26 mouse cellular contexts compared by ENCODE assay signal in genomic region chr15:102423602-102424240, GRCm38 (mm10). TPM values are rescaled to one million over a fixed set of nuclear protein-coding genes. Genes with fewer than 3 reads are reported as not detected.
DNase-seq lines count a peak whose midpoint lies in the region; ATAC-seq and TF ChIP-seq lines count a peak whose summit lies in the region.
"Had no signal": no experiment of that assay in that cellular context is flagged by ENCODE, and none has a peak within 500 bp of the region (broad histone marks: within the 10 kb centered on the region; RNA-seq: fewer than 3 reads in every experiment).

No protein-coding gene starts in this region.

- no peaks in the 10 kb centered on the region for H3K4me1 ChIP-seq in lung, postnatal 0 days (ENCODE audit: insufficient read depth, low read depth, low read length)
- no peaks in the 10 kb centered on the region for H3K4me1 ChIP-seq in midbrain, embryonic 13.5 days (replicated peaks)
- H3K4me1 ChIP-seq: forebrain, embryonic 10.5 days; forebrain, embryonic 13.5 days; heart, embryonic 10.5 days; hindbrain, embryonic 12.5 days; hindbrain, embryonic 15.5 days had no signal

- no peak overlapping the region for H3K9ac ChIP-seq in lung, postnatal 0 days (replicated peaks; ENCODE audit: low read depth)
- no peak overlapping the region for H3K9ac ChIP-seq in midbrain, embryonic 13.5 days (replicated peaks)
- H3K9ac ChIP-seq: forebrain, embryonic 13.5 days; heart, embryonic 13.5 days; hindbrain, embryonic 12.5 days; hindbrain, embryonic 15.5 days had no signal

- no peak for ATAC-seq in lung, postnatal 0 days
- ATAC-seq in megakaryocyte progenitor cell, adult 5-6 weeks (replicated peaks; ENCODE audit: poor library complexity): peak; percentile 54
- ATAC-seq in midbrain, embryonic 13.5 days: no peak
- ATAC-seq: activated CD4-positive, CD25-positive, alpha-beta regulatory T cell, adult 4 months; forebrain, embryonic 13.5 days; forebrain, embryonic 16.5 days had no signal

- no peak for TF ChIP-seq CTCF in gastrocnemius, adult 2 months (IDR thresholded peaks at IDR 0.05)
- 0 out of 2 replicates have a peak, but pooled peaks have one; percentile 6 for TF ChIP-seq CTCF in lung, postnatal 0 days (IDR thresholded peaks at IDR 0.05)

- TF ChIP-seq EP300 in lung, postnatal 0 days (IDR thresholded peaks at IDR 0.05): no peak

- no peaks in the 10 kb centered on the region for H3K27me3 ChIP-seq in lung, postnatal 0 days (replicated peaks; ENCODE audit: insufficient read depth, low read length)
- no peaks in the 10 kb centered on the region for H3K27me3 ChIP-seq in midbrain, embryonic 13.5 days
- H3K27me3 ChIP-seq: forebrain, embryonic 13.5 days; heart, embryonic 13.5 days; hindbrain, embryonic 12.5 days; hindbrain, embryonic 15.5 days had no signal

- H3K4me3 ChIP-seq in gastrocnemius, adult 2 months: no peak overlapping the region
- no peak overlapping the region for H3K4me3 ChIP-seq in lung, postnatal 0 days (ENCODE audit: low read depth, low read length)
- no peak overlapping the region for H3K4me3 ChIP-seq in midbrain, embryonic 13.5 days (replicated peaks)
- H3K4me3 ChIP-seq: forebrain, embryonic 10.5 days; forebrain, embryonic 13.5 days; heart, adult 2 months; heart, embryonic 10.5 days; heart, embryonic 13.5 days; hindbrain, embryonic 12.5 days; hindbrain, embryonic 15.5 days had no signal

- WGBS in lung, postnatal 0 days: 93% methylated on average over 2 of the region's 2 CpGs
- 93% methylated on average over 2 of the region's 2 CpGs for WGBS in midbrain, embryonic 13.5 days

- H3K36me3 ChIP-seq in lung, postnatal 0 days (ENCODE audit: insufficient read depth, low read length): no peaks in the 10 kb centered on the region
- H3K36me3 ChIP-seq in midbrain, embryonic 13.5 days: peaks cover 38% of the 10 kb centered on the region

- DNase-seq in gastrocnemius, adult 2 months: no peak
- no peak for DNase-seq in gastrocnemius, adult 18-20 months (ENCODE audit: low spot score)
- DNase-seq in lung, postnatal 0 days (ENCODE audit: low spot score): no peak
- DNase-seq in lung, postnatal 36 days: no peak
- DNase-seq: adrenal gland, adult 8-10 months; adrenal gland, postnatal 25 days; B cell, adult 2 months; cerebellum, adult 11-12 months; cerebellum, adult 8-10 months; cerebellum, postnatal 10 days; gastrocnemius, postnatal 25 days had no signal

- no peak overlapping the region for H3K4me2 ChIP-seq in lung, postnatal 0 days (replicated peaks; ENCODE audit: low read depth, low read length)
- H3K4me2 ChIP-seq in midbrain, embryonic 13.5 days (replicated peaks): no peak overlapping the region
- H3K4me2 ChIP-seq: forebrain, embryonic 13.5 days; heart, embryonic 13.5 days; hindbrain, embryonic 12.5 days; hindbrain, embryonic 15.5 days had no signal

- intact Hi-C loops in gastrocnemius, adult 2 months (cut with DNase I): no loop called here

- no peaks in the 10 kb centered on the region for H3K9me3 ChIP-seq in lung, postnatal 0 days (ENCODE audit: low read length)
- H3K9me3 ChIP-seq in midbrain, embryonic 13.5 days: no peaks in the 10 kb centered on the region
- H3K9me3 ChIP-seq: forebrain, embryonic 10.5 days; forebrain, embryonic 13.5 days; heart, embryonic 10.5 days; heart, embryonic 13.5 days; hindbrain, embryonic 12.5 days; hindbrain, embryonic 15.5 days had no signal

- peak overlapping the region; percentile 61; the same call in 1 of the 2 replicates for H3K27ac ChIP-seq in gastrocnemius, adult 2 months
- no peak overlapping the region for H3K27ac ChIP-seq in lung, postnatal 0 days (ENCODE audit: low read length)
- no peak overlapping the region for H3K27ac ChIP-seq in midbrain, embryonic 13.5 days
- H3K27ac ChIP-seq: forebrain, embryonic 10.5 days; forebrain, embryonic 13.5 days; heart, adult 2 months; heart, embryonic 10.5 days; heart, embryonic 13.5 days; hindbrain, embryonic 12.5 days; hindbrain, embryonic 15.5 days had no signal

RNA-seq across cellular contexts. Expression of gene Sp1, which starts 17.8 kb away (rescaled TPM):
- 10 to 100 TPM; 23.0 to 25.1 TPM for total RNA-seq in gastrocnemius, adult 2 months (2021)
- total RNA-seq in gastrocnemius, adult 18-20 months (2021): 10 to 100 TPM; 16.1 to 19.3 TPM
- 7.3 and 8.6 TPM in 2 replicates for polyA plus RNA-seq in lung, postnatal 0 days (2015; fragmentation: Nextera tagmentation; extraction: Ambion mirVana)
- total RNA-seq in megakaryocyte progenitor cell, adult 5-6 weeks (2015): 62.0 and 63.9 TPM in 2 replicates
- 46.4 and 52.9 TPM in 2 replicates for total RNA-seq in megakaryocyte progenitor cell, adult 5-6 weeks (2017)
- 5.6 TPM in 2 replicates for polyA plus RNA-seq in midbrain, embryonic 13.5 days (2015; fragmentation: Nextera tagmentation; extraction: Ambion mirVana)

RNA-seq across cellular contexts. Expression of gene Amhr2, which starts 21.4 kb away (rescaled TPM):
- 1 to 10 TPM; 7.2 to 9.5 TPM for total RNA-seq in gastrocnemius, adult 2 months (2021)
- 10 to 100 TPM; 11.1 to 17.7 TPM for total RNA-seq in gastrocnemius, adult 18-20 months (2021)
- 8.3 and 11.0 TPM in 2 replicates for polyA plus RNA-seq in lung, postnatal 0 days (2015; fragmentation: Nextera tagmentation; extraction: Ambion mirVana)
- total RNA-seq in megakaryocyte progenitor cell, adult 5-6 weeks (2015): 0.07 TPM in 1 of 2 replicates, not detected in the other
- total RNA-seq in megakaryocyte progenitor cell, adult 5-6 weeks (2017): not detected in 2 replicates
- 0.30 and 0.74 TPM in 2 replicates for polyA plus RNA-seq in midbrain, embryonic 13.5 days (2015; fragmentation: Nextera tagmentation; extraction: Ambion mirVana)
- total RNA-seq: hematopoietic stem cell, adult 5-6 weeks had no signal
- polyA plus RNA-seq: activated CD4-positive, CD25-positive, alpha-beta regulatory T cell, adult 4 months; embryonic facial prominence, embryonic 11.5 days had no signal

RNA-seq across cellular contexts. Expression of gene Prr13, which starts 35.1 kb away (rescaled TPM):
- 10 to 100 TPM; 17.3 to 18.2 TPM for total RNA-seq in gastrocnemius, adult 2 months (2021)
- 10 to 100 TPM; 20.4 to 23.2 TPM for total RNA-seq in gastrocnemius, adult 18-20 months (2021)
- 110 and 128 TPM in 2 replicates for polyA plus RNA-seq in lung, postnatal 0 days (2015; fragmentation: Nextera tagmentation; extraction: Ambion mirVana)
- total RNA-seq in megakaryocyte progenitor cell, adult 5-6 weeks (2015): 71.0 and 73.0 TPM in 2 replicates
- 48.6 and 51.5 TPM in 2 replicates for total RNA-seq in megakaryocyte progenitor cell, adult 5-6 weeks (2017)
- polyA plus RNA-seq in midbrain, embryonic 13.5 days (2015; fragmentation: Nextera tagmentation; extraction: Ambion mirVana): 113 and 119 TPM in 2 replicates

RNA-seq across cellular contexts. Expression of gene Pcbp2, which starts 46.6 kb away (rescaled TPM):
- total RNA-seq in gastrocnemius, adult 2 months (2021): 100 to 1,000 TPM; 401 to 459 TPM
- 100 to 1,000 TPM; 403 to 410 TPM for total RNA-seq in gastrocnemius, adult 18-20 months (2021)
- polyA plus RNA-seq in lung, postnatal 0 days (2015; fragmentation: Nextera tagmentation; extraction: Ambion mirVana): 154 and 157 TPM in 2 replicates
- 946 and 973 TPM in 2 replicates for total RNA-seq in megakaryocyte progenitor cell, adult 5-6 weeks (2015)
- 175 and 191 TPM in 2 replicates for total RNA-seq in megakaryocyte progenitor cell, adult 5-6 weeks (2017)
- polyA plus RNA-seq in midbrain, embryonic 13.5 days (2015; fragmentation: Nextera tagmentation; extraction: Ambion mirVana): 164 and 166 TPM in 2 replicates

RNA-seq across cellular contexts. Expression of gene Sp7, which starts 56.7 kb away (rescaled TPM):
- not detected for total RNA-seq in gastrocnemius, adult 2 months (2021)
- not detected for total RNA-seq in gastrocnemius, adult 18-20 months (2021)
- not detected in 2 replicates for polyA plus RNA-seq in lung, postnatal 0 days (2015; fragmentation: Nextera tagmentation; extraction: Ambion mirVana)
- total RNA-seq in megakaryocyte progenitor cell, adult 5-6 weeks (2015): not detected in 2 replicates
- not detected in 2 replicates for total RNA-seq in megakaryocyte progenitor cell, adult 5-6 weeks (2017)
- polyA plus RNA-seq in midbrain, embryonic 13.5 days (2015; fragmentation: Nextera tagmentation; extraction: Ambion mirVana): 0.14 and 0.28 TPM in 2 replicates
- total RNA-seq: gastrocnemius, adult 8-10 months; gastrocnemius, postnatal 25 days; heart, adult 2 months; heart, postnatal 25 days; hematopoietic stem cell, adult 5-6 weeks had no signal
- polyA plus RNA-seq: activated CD4-positive, CD25-positive, alpha-beta regulatory T cell, adult 4 months; heart, adult 2 months had no signal

Comparison
In these comparisons a context has a peak if more than half of its experiments do, and no peak if none do; other contexts are left out.
1. RNA of gene Amhr2, which starts 21.4 kb away (total RNA-seq): 11.1 to 17.7 TPM in gastrocnemius, adult 18-20 months and 7.2 to 9.5 TPM in gastrocnemius, adult 2 months; 0.07 TPM in megakaryocyte progenitor cell, adult 5-6 weeks; every median in the first group is over 4 times any median in the second.